Comparison of ENCODE assay signal across 8 mouse cellular contexts in the genomic region with DNA sequence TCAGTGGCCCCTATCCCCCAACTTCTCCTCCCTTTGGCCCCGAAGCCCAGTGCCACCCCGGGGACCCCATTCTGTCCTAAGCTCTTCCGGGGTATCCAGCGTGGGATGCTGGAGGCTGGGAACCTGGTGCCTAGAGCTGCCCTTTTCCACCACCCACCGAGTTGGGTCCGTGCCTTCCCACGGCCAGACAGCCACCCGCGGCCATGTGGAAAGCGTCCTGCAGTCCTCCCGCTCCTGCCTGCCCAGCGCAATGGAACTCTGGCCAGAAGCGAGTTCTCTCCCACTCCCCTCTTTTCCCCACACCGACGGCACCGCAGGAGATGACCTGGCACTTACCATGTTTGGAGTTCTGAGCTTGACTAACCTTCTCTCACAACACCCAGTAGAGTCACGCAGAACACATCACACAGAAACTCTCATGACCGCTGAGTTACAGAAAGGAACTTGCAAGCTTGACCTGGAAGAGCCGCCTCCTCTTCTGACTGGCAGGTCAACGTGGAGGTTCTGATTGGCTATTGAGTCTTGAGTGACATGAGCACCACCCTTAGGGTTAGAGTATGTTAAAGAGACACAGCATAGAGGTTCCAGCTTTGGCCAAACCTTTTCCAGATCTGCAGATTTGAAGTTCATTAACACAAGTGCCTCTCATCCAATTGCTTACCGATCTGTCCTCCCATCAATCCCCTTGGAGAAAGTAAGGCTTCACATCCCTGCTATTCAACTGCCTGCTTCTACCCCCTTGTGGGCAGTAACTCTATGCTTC. TPM values are rescaled to one million over a fixed set of nuclear protein-coding genes. Genes with fewer than 3 reads are reported as not detected.
DNase-seq lines count a peak whose midpoint lies in the region; ATAC-seq and TF ChIP-seq lines count a peak whose summit lies in the region.
"Not testable (repeated sequence)": the region's sequence is repeated elsewhere in the genome, so short reads cannot be mapped to it uniquely, and the experiment has no call there.

A gene (minus strand): TSS at position 436 of the 763 bp plus-strand sequence.

- under 1% methylated on average over 18 of the region's 21 CpGs for WGBS in heart, embryonic 12.5 days
- 1% methylated on average over 18 of the region's 21 CpGs for WGBS in kidney, embryonic 15.5 days
- 6% methylated on average over 14 of the region's 21 CpGs for WGBS in limb, embryonic 14.5 days
- WGBS in midbrain, embryonic 15.5 days, result under 1% methylated on average over 18 of the region's 21 CpGs
- WGBS in spleen, adult 2 months, result 2% methylated on average over 18 of the region's 21 CpGs

- not testable (repeated sequence) for H3K9me3 ChIP-seq in heart, embryonic 12.5 days (replicated peaks); kidney, embryonic 15.5 days (replicated peaks); limb, embryonic 14.5 days (ENCODE audit: control insufficient read depth, low read length); midbrain, embryonic 15.5 days

- H3K4me3 ChIP-seq in C2C12 (ENCODE audit: insufficient read depth, poor library complexity, severe bottlenecking), result peak within 1 kb of the TSS; percentile 30
- H3K4me3 ChIP-seq in heart, embryonic 12.5 days, result peak within 1 kb of the TSS; percentile 54
- H3K4me3 ChIP-seq in kidney, embryonic 15.5 days (replicated peaks), result peak within 1 kb of the TSS; percentile 48
- peak within 1 kb of the TSS; percentile 34 for H3K4me3 ChIP-seq in limb, embryonic 14.5 days (replicated peaks; ENCODE audit: low read length)
- H3K4me3 ChIP-seq in midbrain, embryonic 15.5 days, result peak within 1 kb of the TSS; percentile 43
- peak within 1 kb of the TSS; percentile 48 for H3K4me3 ChIP-seq in spleen, adult 2 months (ENCODE audit: extremely low read depth, insufficient read depth, insufficient read length)

- not testable (repeated sequence) for TF ChIP-seq CTCF in C2C12 (IDR thresholded peaks at IDR 0.05; ENCODE audit: control insufficient read depth, insufficient read depth, insufficient read length); brain, embryonic 14.5 days (IDR thresholded peaks at IDR 0.05; ENCODE audit: borderline replicate concordance, extremely low read depth, insufficient read depth, insufficient read length); spleen, adult 2 months (IDR thresholded peaks at IDR 0.05; ENCODE audit: extremely low read depth, insufficient read depth, insufficient read length, insufficient replicate concordance)

- not testable (repeated sequence) for H3ac ChIP-seq in C2C12 (ENCODE audit: control insufficient read depth, insufficient read length, low read depth)

- H3K27ac ChIP-seq in heart, embryonic 12.5 days (ENCODE audit: poor library complexity, severe bottlenecking); kidney, embryonic 15.5 days; limb, embryonic 14.5 days (replicated peaks; ENCODE audit: low read depth, low read length); midbrain, embryonic 15.5 days; spleen, adult 2 months (ENCODE audit: insufficient read depth, low read length): not testable (repeated sequence)

- not testable (repeated sequence) for TF ChIP-seq POLR2A in brain, embryonic 14.5 days (IDR thresholded peaks at IDR 0.05; ENCODE audit: borderline replicate concordance, extremely low read depth, insufficient read depth, insufficient read length, poor library complexity, severe bottlenecking); limb, embryonic 14.5 days (IDR thresholded peaks at IDR 0.05; ENCODE audit: borderline replicate concordance, extremely low read depth, insufficient read depth, insufficient read length); spleen, adult 2 months (IDR thresholded peaks at IDR 0.05; ENCODE audit: low read depth, low read length)

- H3K79me3 ChIP-seq in C2C12 (ENCODE audit: low read depth), result peaks cover 15% of the 10 kb centered on the region

- not testable (repeated sequence) for H3K4me1 ChIP-seq in heart, embryonic 12.5 days (replicated peaks); kidney, embryonic 15.5 days; limb, embryonic 14.5 days (ENCODE audit: control insufficient read depth, insufficient read depth, low read length); midbrain, embryonic 15.5 days; spleen, adult 2 months (ENCODE audit: control insufficient read depth, insufficient read depth, insufficient read length)

- not testable (repeated sequence) for H3K36me3 ChIP-seq in C2C12 (ENCODE audit: control insufficient read depth, insufficient read depth); heart, embryonic 12.5 days; kidney, embryonic 15.5 days; limb, embryonic 14.5 days (ENCODE audit: control insufficient read depth, insufficient read depth, low read length); midbrain, embryonic 15.5 days (replicated peaks); spleen, adult 2 months (ENCODE audit: control insufficient read depth, insufficient read depth, low read length)

- DNase-seq in brain, embryonic 14.5 days (ENCODE audit: low read depth), result peak; percentile 92
- DNase-seq in fat pad, adult 2 months (ENCODE audit: extremely low read depth, low read depth, low spot score), result peak; percentile 7
- DNase-seq in limb, embryonic 14.5 days (ENCODE audit: low spot score), result peak; percentile 54
- peak; percentile 33 to 54 for DNase-seq in spleen, adult 2 months (ENCODE audit: low read depth in 1 of 2, low spot score in 2 of 2)

- peaks cover 26% of the 10 kb centered on the region for H3K79me2 ChIP-seq in C2C12 (ENCODE audit: control insufficient read depth, insufficient read depth)

- peak within 1 kb of the TSS; percentile 70 for H3K9ac ChIP-seq in heart, embryonic 12.5 days
- H3K9ac ChIP-seq in kidney, embryonic 15.5 days, result peak within 1 kb of the TSS; percentile 41; the same call in 1 of the 2 replicates
- not testable (repeated sequence) for H3K9ac ChIP-seq in limb, embryonic 14.5 days (ENCODE audit: low read depth, low read length, severe bottlenecking)
- peak within 1 kb of the TSS; percentile 37 for H3K9ac ChIP-seq in midbrain, embryonic 15.5 days

- H3K27me3 ChIP-seq in C2C12 (ENCODE audit: control insufficient read depth, insufficient read depth, insufficient read length); heart, embryonic 12.5 days (replicated peaks); kidney, embryonic 15.5 days; limb, embryonic 14.5 days (ENCODE audit: control insufficient read depth, insufficient read depth, low read length); midbrain, embryonic 15.5 days (replicated peaks); spleen, adult 2 months (ENCODE audit: control insufficient read depth, insufficient read depth, low read length): not testable (repeated sequence)

- H3K4me2 ChIP-seq in heart, embryonic 12.5 days, result peak within 1 kb of the TSS; percentile 60
- peak within 1 kb of the TSS; percentile 51 for H3K4me2 ChIP-seq in kidney, embryonic 15.5 days
- not testable (repeated sequence) for H3K4me2 ChIP-seq in limb, embryonic 14.5 days (replicated peaks; ENCODE audit: low read depth, low read length, severe bottlenecking)
- peak within 1 kb of the TSS; percentile 46 for H3K4me2 ChIP-seq in midbrain, embryonic 15.5 days

- ATAC-seq in heart, embryonic 12.5 days (ENCODE audit: insufficient number of reproducible peaks, low FRiP score); kidney, embryonic 15.5 days (replicated peaks; ENCODE audit: low FRiP score); limb, embryonic 14.5 days (ENCODE audit: low FRiP score, low read depth); midbrain, embryonic 15.5 days (replicated peaks): not testable (repeated sequence)

RNA-seq across cellular contexts. Expression of the gene that starts here (rescaled TPM):
- 11.9 TPM for polyA plus RNA-seq in C2C12 (2012; fragmentation: generic; extraction: Trizol)
- polyA plus RNA-seq in brain, embryonic 14.5 days (2012; rRNA removed), result 30.5 and 40.9 TPM in 2 replicates
- 34.3 and 35.8 TPM in 2 replicates for polyA plus RNA-seq in heart, embryonic 12.5 days (2016; fragmentation: Nextera tagmentation; extraction: Ambion mirVana)
- polyA plus RNA-seq in kidney, embryonic 15.5 days (2015; fragmentation: Nextera tagmentation; extraction: Ambion mirVana), result 33.4 and 38.3 TPM in 2 replicates
- 36.0 and 46.9 TPM in 2 replicates for polyA plus RNA-seq in limb, embryonic 14.5 days (2012; rRNA removed)
- 33.9 and 39.2 TPM in 2 replicates for polyA plus RNA-seq in limb, embryonic 14.5 days (2014; fragmentation: Nextera tagmentation; extraction: Ambion mirVana)
- 29.7 and 32.8 TPM in 2 replicates for polyA plus RNA-seq in midbrain, embryonic 15.5 days (2015; fragmentation: Nextera tagmentation; extraction: Ambion mirVana)
- 1.2 and 1.6 TPM in 2 replicates for polyA plus RNA-seq in spleen, adult 2 months (2012; rRNA removed)

Comparison
In these comparisons a context has a peak if more than half of its experiments do, and no peak if none do; other contexts are left out.
1. DNase-seq: peak in every context shown above with its lines; median percentile 92 in brain, embryonic 14.5 days; 54 in limb, embryonic 14.5 days; 44 in spleen, adult 2 months; 7 in fat pad, adult 2 months.